Mouse (Mus musculus) stomach, embryonic 15.5 days (tissue): ENCODE measurements around the gene Abi2. TPM values are rescaled to one million over a fixed set of nuclear protein-coding genes. Genes with fewer than 3 reads are reported as not detected.
"Not testable (repeated sequence)": the region's sequence is repeated elsewhere in the genome, so short reads cannot be mapped to it uniquely, and the experiment has no call there.

Source experiments
- ATAC-seq: fragments of 200-750 bp; cut with Nextera tagmentation; 2 replicates; pipeline ENCODE4 v1.8.0; 2017; ENCODE audit warnings: low read depth, moderate number of reproducible peaks, moderate TSS enrichment; ENCODE audit not compliant: insufficient read depth, low FRiP score
- H3K27ac ChIP-seq: fragments of 300-500 bp; sonication (generic); 2 replicates; pipeline ENCODE4 v1.5.1; 2015; ENCODE audit warnings: mild to moderate bottlenecking, inconsistent platforms
- H3K27me3 ChIP-seq: fragments of 300-500 bp; sonication (generic); replicated peaks from 2 replicates; pipeline ENCODE4 v1.6.1; 2015; ENCODE audit warnings: inconsistent platforms
- H3K36me3 ChIP-seq: fragments of 300-500 bp; sonication (generic); 2 replicates; pipeline ENCODE4 v1.6.1; 2015; ENCODE audit warnings: inconsistent platforms
- H3K4me1 ChIP-seq: fragments of 300-500 bp; sonication (generic); 2 replicates; pipeline ENCODE4 v1.6.1; 2015; ENCODE audit warnings: inconsistent platforms
- H3K4me2 ChIP-seq: fragments of 300-500 bp; sonication (generic); 2 replicates; pipeline ENCODE4 v1.6.1; 2015; ENCODE audit warnings: mild to moderate bottlenecking, inconsistent platforms
- H3K4me3 ChIP-seq: fragments of 300-500 bp; sonication (generic); replicated peaks from 2 replicates; pipeline ENCODE4 v1.5.1; 2015; ENCODE audit warnings: inconsistent platforms
- H3K9ac ChIP-seq: fragments of 300-500 bp; sonication (generic); 2 replicates; pipeline ENCODE4 v1.6.1; 2015; ENCODE audit warnings: inconsistent platforms
- H3K9me3 ChIP-seq: fragments of 300-500 bp; sonication (generic); 2 replicates; pipeline ENCODE4 v1.6.1; 2016; ENCODE audit warnings: inconsistent platforms
- WGBS: fragments of 180-500 bp; shearing (Covaris S2); methylation state at CpG from one replicate; pipeline ENCODE4 v1.1.7; 2015; 5-methylcytosine and 5-hydroxymethylcytosine counted together
- polyA plus RNA-seq: library from polyadenylated mRNA; unstranded; fragments of >200 nt; fragmentation: Nextera tagmentation; extraction: Ambion mirVana; gene quantifications from 2 replicates; pipeline ENCODE4 v1.2.1, GENCODE M21; 2015

Gene Abi2
- polyA plus RNA-seq, 1 experiment from 2014 or later, result 17.7 TPM

DNA sequence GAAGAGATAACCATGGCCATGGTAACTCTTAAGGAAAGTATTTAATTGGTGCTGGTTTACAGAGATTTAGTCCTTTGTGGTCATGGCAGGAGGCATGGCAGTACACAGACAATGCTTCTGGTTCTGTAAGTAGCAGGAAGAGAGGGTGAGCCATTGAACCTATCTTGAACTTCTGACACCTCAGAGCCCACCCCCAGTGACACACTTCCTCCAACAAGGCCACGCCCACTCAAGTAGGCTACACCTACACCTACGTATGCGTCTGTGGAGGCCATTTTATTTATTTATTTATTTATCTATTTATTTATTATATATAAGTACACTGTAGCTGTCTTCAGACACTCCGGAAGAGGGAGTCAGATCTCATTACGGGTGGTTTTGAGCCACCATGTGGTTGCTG is 22.1 kb downstream of the Abi2 start:
- H3K4me3 ChIP-seq, result no peak overlapping the region
- H3K9ac ChIP-seq, result no peak overlapping the region
- H3K4me2 ChIP-seq, result no peak overlapping the region
- no peak for ATAC-seq
- 0 out of 2 replicates have a peak, but pooled peaks cover 3% of the 10 kb centered on the region for H3K36me3 ChIP-seq
- no peak overlapping the region for H3K27ac ChIP-seq
- H3K27me3 ChIP-seq, result no peaks in the 10 kb centered on the region
- H3K9me3 ChIP-seq, result no peaks in the 10 kb centered on the region
- no peaks in the 10 kb centered on the region for H3K4me1 ChIP-seq
- WGBS, result 87% methylated on average over 5 of the region's 5 CpGs

DNA sequence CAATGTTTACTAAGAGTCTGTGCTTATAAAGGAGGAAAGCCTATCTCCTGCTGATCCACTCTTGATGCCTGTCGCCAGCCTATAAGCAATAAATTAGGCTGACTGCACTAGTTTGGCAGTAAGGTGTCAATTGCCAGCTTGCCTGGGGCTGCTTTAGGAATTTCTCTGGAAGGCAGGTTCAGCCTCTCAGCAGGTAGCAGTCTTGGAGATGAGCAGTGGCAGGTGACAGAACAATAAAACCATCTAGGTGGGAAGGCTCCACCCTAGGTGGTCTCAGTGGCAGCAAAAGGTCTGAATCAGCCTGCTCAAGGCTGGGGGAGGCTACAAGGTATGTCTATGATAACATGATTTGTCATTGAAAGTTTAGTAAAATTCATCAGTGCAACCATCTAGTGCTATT is 23.1 kb downstream of the Abi2 start:
- no peaks in the 10 kb centered on the region for H3K9me3 ChIP-seq
- ATAC-seq, result no peak
- H3K9ac ChIP-seq, result no peak overlapping the region
- H3K4me2 ChIP-seq, result no peak overlapping the region
- no peak overlapping the region for H3K4me3 ChIP-seq
- H3K27me3 ChIP-seq, result no peaks in the 10 kb centered on the region
- 0 out of 2 replicates have a peak, but pooled peaks cover 3% of the 10 kb centered on the region for H3K36me3 ChIP-seq
- 39% methylated on average over 1 of the region's 1 CpGs for WGBS
- no peak overlapping the region for H3K27ac ChIP-seq
- H3K4me1 ChIP-seq, result no peaks in the 10 kb centered on the region

GRCm38 (mm10) chr1:60441438-60441837 is 32.0 kb downstream of the Abi2 start:
- not testable (repeated sequence) for H3K4me1 ChIP-seq, H3K9me3 ChIP-seq, H3K36me3 ChIP-seq, H3K4me2 ChIP-seq, ATAC-seq, H3K4me3 ChIP-seq, H3K9ac ChIP-seq, H3K27ac ChIP-seq, H3K27me3 ChIP-seq
- 77% methylated on average over 5 of the region's 5 CpGs for WGBS

GRCm38 (mm10) chr1:60447067-60447466 is 37.6 kb downstream of the Abi2 start:
- no peak overlapping the region for H3K4me2 ChIP-seq
- no peaks in the 10 kb centered on the region for H3K27me3 ChIP-seq
- ATAC-seq, result no peak
- H3K4me3 ChIP-seq, result no peak overlapping the region
- H3K36me3 ChIP-seq, result peaks cover 9% of the 10 kb centered on the region; the same call in 1 of the 2 replicates
- WGBS, result 74% methylated on average over 12 of the region's 12 CpGs
- H3K4me1 ChIP-seq, result no peaks in the 10 kb centered on the region
- no peak overlapping the region for H3K9ac ChIP-seq
- H3K27ac ChIP-seq, result no peak overlapping the region
- no peaks in the 10 kb centered on the region for H3K9me3 ChIP-seq

DNA sequence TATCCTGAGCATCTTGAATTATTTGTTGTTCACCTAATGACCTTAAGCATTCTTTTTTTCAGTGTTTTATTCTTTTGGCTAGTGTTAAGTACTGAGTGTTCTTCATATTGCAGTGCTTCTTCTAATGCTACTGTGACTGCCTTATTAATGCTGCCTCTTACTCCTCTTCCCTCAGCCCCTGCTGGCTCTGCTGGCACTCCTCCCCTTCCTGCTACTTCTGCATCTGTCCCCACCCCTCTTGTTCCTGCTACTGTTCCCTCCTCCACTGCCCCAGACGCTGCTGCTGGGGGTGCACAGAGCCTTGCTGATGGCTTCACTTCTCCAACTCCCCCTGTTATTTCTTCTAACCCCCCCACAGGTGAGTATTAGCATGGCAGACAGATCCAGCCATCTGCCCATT is 40.5 kb downstream of the Abi2 start:
- no peak overlapping the region for H3K27ac ChIP-seq
- H3K9me3 ChIP-seq, result no peaks in the 10 kb centered on the region
- no peak overlapping the region for H3K4me3 ChIP-seq
- no peaks in the 10 kb centered on the region for H3K4me1 ChIP-seq
- ATAC-seq, result no peak
- WGBS, result 39% methylated on average over 1 of the region's 1 CpGs
- H3K27me3 ChIP-seq, result no peaks in the 10 kb centered on the region
- no peak overlapping the region for H3K9ac ChIP-seq
- H3K4me2 ChIP-seq, result no peak overlapping the region
- H3K36me3 ChIP-seq, result peaks cover 11% of the 10 kb centered on the region; the same call in 1 of the 2 replicates

GRCm38 (mm10) chr1:60460623-60461022 is 51.2 kb downstream of the Abi2 start:
- Histone ChIP-seq H3K27me3 (no peaks in the 10 kb centered on the region), H3K4me3 (no peak overlapping the region), H3K36me3 (0 out of 2 replicates have a peak, but pooled peaks cover 3% of the 10 kb centered on the region), H3K9me3 (no peaks in the 10 kb centered on the region), H3K27ac (0 out of 2 replicates have a peak overlapping the region, but pooled peaks have one; percentile 18), H3K9ac (no peak overlapping the region), H3K4me2 (no peak overlapping the region), H3K4me1 (no peaks in the 10 kb centered on the region)
- 80% methylated on average over 1 of the region's 1 CpGs for WGBS
- no peak for ATAC-seq

GRCm38 (mm10) chr1:60469491-60469890 is 60.1 kb downstream of the Abi2 start:
- Histone ChIP-seq H3K9ac (no peak overlapping the region), H3K4me2 (no peak overlapping the region), H3K4me1 (no peaks in the 10 kb centered on the region), H3K27ac (no peak overlapping the region), H3K27me3 (no peaks in the 10 kb centered on the region), H3K9me3 (no peaks in the 10 kb centered on the region), H3K36me3 (no peaks in the 10 kb centered on the region; the same call in 1 of the 2 replicates), H3K4me3 (no peak overlapping the region)
- ATAC-seq, result no peak
- 93% methylated on average over 2 of the region's 2 CpGs for WGBS

- H3K4me1 ChIP-seq, result no peaks in the 10 kb centered on the region
- 85% methylated on average over 7 of the region's 7 CpGs for WGBS
- H3K27ac ChIP-seq, result no peak overlapping the region
Measured at GRCm38 (mm10) chr1:60470541-60470940, 61.1 kb downstream of the Abi2 start.

DNA sequence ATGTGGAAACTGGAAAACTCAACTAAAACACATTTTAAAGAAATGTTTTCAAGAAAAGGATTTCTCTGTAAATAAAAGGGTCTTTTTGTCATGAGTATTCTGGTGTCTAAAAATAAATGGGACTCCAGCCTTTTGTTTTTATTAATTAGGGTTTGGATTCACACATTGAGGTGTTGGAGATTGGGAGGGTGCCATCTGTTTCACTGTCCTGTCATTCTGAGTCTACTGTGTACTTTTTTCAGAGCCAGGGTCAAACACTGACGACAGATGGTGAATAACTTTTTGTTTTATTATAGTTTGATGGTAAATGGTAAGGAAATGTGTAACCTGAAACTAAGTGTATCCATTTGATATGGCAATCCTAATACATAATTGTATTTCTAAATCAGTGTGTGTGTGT is 72.1 kb downstream of the Abi2 start:
- peaks cover 5% of the 10 kb centered on the region; the same call in 1 of the 2 replicates for H3K36me3 ChIP-seq
- H3K27ac ChIP-seq, result no peak overlapping the region
- no peak overlapping the region for H3K9ac ChIP-seq
- WGBS, result 30% methylated on average over 1 of the region's 1 CpGs
- ATAC-seq, result no peak
- H3K9me3 ChIP-seq, result no peaks in the 10 kb centered on the region
- H3K4me3 ChIP-seq, result no peak overlapping the region
- H3K4me2 ChIP-seq, result no peak overlapping the region
- H3K4me1 ChIP-seq, result no peaks in the 10 kb centered on the region
- no peaks in the 10 kb centered on the region for H3K27me3 ChIP-seq

More at GRCm38 (mm10) chr1:60470541-60470940, 61.1 kb downstream of the Abi2 start:
- no peak overlapping the region for H3K9ac ChIP-seq
- H3K36me3 ChIP-seq, result no peaks in the 10 kb centered on the region; the same call in 1 of the 2 replicates
- H3K9me3 ChIP-seq, result no peaks in the 10 kb centered on the region
- H3K4me2 ChIP-seq, result no peak overlapping the region
- no peak for ATAC-seq
- no peaks in the 10 kb centered on the region for H3K27me3 ChIP-seq
- H3K4me3 ChIP-seq, result no peak overlapping the region

DNA sequence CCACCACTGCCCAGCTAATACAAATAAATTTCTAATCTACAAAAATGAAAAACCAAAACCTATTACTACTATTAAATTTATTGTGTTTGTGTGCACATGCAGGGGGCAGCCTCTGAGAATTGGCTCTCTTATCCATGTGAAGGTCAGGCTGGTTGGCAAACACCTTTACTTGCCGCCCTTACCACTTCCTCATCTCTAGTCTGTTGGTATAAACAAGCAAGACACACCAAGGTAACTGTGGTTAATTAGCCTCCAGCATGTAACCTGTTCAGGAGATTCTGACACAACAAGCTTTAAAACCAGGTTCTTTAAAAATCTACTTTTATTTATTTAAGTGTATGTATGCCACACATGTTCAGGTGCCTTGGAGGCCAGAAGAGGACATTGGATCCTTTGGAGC is 73.5 kb downstream of the Abi2 start:
- no peaks in the 10 kb centered on the region for H3K4me1 ChIP-seq
- no peaks in the 10 kb centered on the region for H3K9me3 ChIP-seq
- 84% methylated on average over 1 of the region's 1 CpGs for WGBS
- no peak overlapping the region for H3K4me3 ChIP-seq
- no peak for ATAC-seq
- H3K27me3 ChIP-seq, result no peaks in the 10 kb centered on the region
- H3K4me2 ChIP-seq, result no peak overlapping the region
- no peak overlapping the region for H3K9ac ChIP-seq
- H3K27ac ChIP-seq, result no peak overlapping the region
- peaks cover 5% of the 10 kb centered on the region; the same call in 1 of the 2 replicates for H3K36me3 ChIP-seq

DNA sequence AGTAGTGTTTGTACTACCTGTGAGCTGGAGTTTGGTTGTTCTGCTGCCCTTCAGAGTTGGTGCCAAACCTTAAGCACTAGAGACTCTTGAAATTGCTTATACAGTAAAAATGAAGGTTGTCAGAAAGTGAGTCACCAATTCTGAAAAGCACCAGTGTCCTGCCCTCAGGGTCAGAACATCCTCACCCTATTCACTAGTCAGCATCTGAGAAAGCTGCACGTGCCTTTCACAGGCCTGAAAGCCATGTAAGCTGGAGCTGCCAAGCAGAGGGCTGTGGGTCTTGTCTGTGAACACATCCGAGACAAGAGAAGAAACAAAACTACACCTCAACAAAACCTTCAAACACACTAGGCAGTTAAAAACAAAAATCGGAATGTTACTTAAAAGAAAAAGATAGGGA is 76.2 kb downstream of the Abi2 start:
- Histone ChIP-seq H3K4me2 (no peak overlapping the region), H3K4me3 (no peak overlapping the region), H3K9me3 (no peaks in the 10 kb centered on the region), H3K27ac (no peak overlapping the region), H3K9ac (no peak overlapping the region), H3K27me3 (no peaks in the 10 kb centered on the region), H3K4me1 (no peaks in the 10 kb centered on the region), H3K36me3 (peaks cover 14% of the 10 kb centered on the region; the same call in 1 of the 2 replicates)
- no peak for ATAC-seq
- WGBS, result 85% methylated on average over 3 of the region's 3 CpGs

GRCm38 (mm10) chr1:60488635-60489034 is 79.2 kb downstream of the Abi2 start:
- H3K9ac ChIP-seq, result no peak overlapping the region
- no peaks in the 10 kb centered on the region for H3K27me3 ChIP-seq
- no peak overlapping the region for H3K4me3 ChIP-seq
- no peaks in the 10 kb centered on the region for H3K9me3 ChIP-seq
- WGBS, result 85% methylated on average over 8 of the region's 8 CpGs
- no peaks in the 10 kb centered on the region for H3K4me1 ChIP-seq
- H3K4me2 ChIP-seq, result no peak overlapping the region
- H3K36me3 ChIP-seq, result peaks cover 20% of the 10 kb centered on the region; the same call in 1 of the 2 replicates
- ATAC-seq, result no peak
- no peak overlapping the region for H3K27ac ChIP-seq

DNA sequence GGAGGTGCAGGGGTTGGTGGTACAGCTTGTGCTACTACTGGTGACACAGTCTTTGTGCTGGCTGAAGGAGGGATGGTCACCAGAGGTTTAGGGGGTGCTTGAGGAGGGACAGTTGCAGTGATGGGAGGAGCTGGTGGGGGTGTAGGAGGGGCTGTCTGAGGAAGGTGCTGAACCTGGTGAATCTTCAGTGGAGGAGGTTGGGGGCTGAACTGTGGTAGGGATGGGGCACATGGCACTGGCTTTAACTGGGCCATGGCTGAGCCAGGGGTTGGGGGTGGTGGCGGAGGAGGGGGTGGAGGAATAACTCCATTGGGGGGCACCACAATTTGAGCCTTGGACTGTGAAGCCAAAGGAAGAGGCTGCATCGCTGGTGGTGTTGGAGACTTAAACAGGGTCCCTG is 80.2 kb downstream of the Abi2 start:
- ATAC-seq, result no peak
- Histone ChIP-seq H3K36me3 (peaks cover 20% of the 10 kb centered on the region; the same call in 1 of the 2 replicates), H3K9me3 (no peaks in the 10 kb centered on the region), H3K9ac (no peak overlapping the region), H3K4me3 (no peak overlapping the region), H3K27ac (no peak overlapping the region), H3K27me3 (no peaks in the 10 kb centered on the region), H3K4me1 (no peaks in the 10 kb centered on the region), H3K4me2 (no peak overlapping the region)
- 86% methylated on average over 2 of the region's 2 CpGs for WGBS
